Mouse (Mus musculus) embryonic fibroblast, embryonic 13.5 days (primary cell): ENCODE measurements around the gene Serhl.

Experiments
- CTCF ChIP-seq: IDR thresholded peaks from 2 replicates; pipeline ENCODE4 v1.5.1; 2011; ENCODE audit warnings: mild to moderate bottlenecking, control low read depth, low read length, moderate library complexity, borderline replicate concordance; ENCODE audit not compliant: insufficient read depth
- POLR2A ChIP-seq: IDR thresholded peaks from 2 replicates; pipeline ENCODE4 v1.6.1; 2011; ENCODE audit warnings: low read depth, mild to moderate bottlenecking, control low read depth, low read length, moderate library complexity

GRCm38 (mm10) chr15:83088495-83089428 is 544 bp upstream of the Serhl start:
- TF ChIP-seq CTCF (no peak), POLR2A (no peak)
